Mouse (Mus musculus) limb, embryonic 13.5 days (tissue): ENCODE data around the gene Rbm39. TPM values are rescaled to one million over a fixed set of nuclear protein-coding genes. Genes with fewer than 3 reads are reported as not detected.
"Not testable (repeated sequence)": the region's sequence is repeated elsewhere in the genome, so short reads cannot be mapped to it uniquely, and the experiment has no call there.

Source experiments
- ATAC-seq: fragments of 200-750 bp; cut with Nextera tagmentation; 2 replicates; pipeline ENCODE4 v1.8.0; 2017; ENCODE audit warnings: low read depth, moderate number of reproducible peaks, moderate TSS enrichment; ENCODE audit not compliant: low FRiP score
- H3K27ac ChIP-seq: fragments of 300-500 bp; sonication (generic); 2 replicates; pipeline ENCODE4 v1.5.1; 2015; ENCODE audit warnings: inconsistent platforms, mild to moderate bottlenecking, moderate library complexity
- H3K27me3 ChIP-seq: fragments of 300-500 bp; sonication (generic); 2 replicates; pipeline ENCODE4 v1.6.1; 2015; ENCODE audit warnings: mild to moderate bottlenecking, inconsistent platforms
- H3K36me3 ChIP-seq: fragments of 300-500 bp; sonication (generic); 2 replicates; pipeline ENCODE4 v1.6.1; 2015; ENCODE audit warnings: inconsistent platforms, mild to moderate bottlenecking, moderate library complexity
- H3K4me1 ChIP-seq: fragments of 300-500 bp; sonication (generic); 2 replicates; pipeline ENCODE4 v1.6.1; 2015; ENCODE audit warnings: inconsistent platforms
- H3K4me2 ChIP-seq: fragments of 300-500 bp; sonication (generic); replicated peaks from 2 replicates; pipeline ENCODE4 v1.6.1; 2015; ENCODE audit warnings: inconsistent platforms, mild to moderate bottlenecking, moderate library complexity
- H3K4me3 ChIP-seq: fragments of 300-500 bp; sonication (generic); 2 replicates; pipeline ENCODE4 v1.5.1; 2015; ENCODE audit warnings: moderate library complexity, mild to moderate bottlenecking, inconsistent platforms
- H3K9ac ChIP-seq: fragments of 300-500 bp; sonication (generic); 2 replicates; pipeline ENCODE4 v1.6.1; 2015; ENCODE audit warnings: mild to moderate bottlenecking, inconsistent platforms
- H3K9me3 ChIP-seq: fragments of 300-500 bp; sonication (generic); 2 replicates; pipeline ENCODE4 v1.6.1; 2016; ENCODE audit warnings: inconsistent platforms
- WGBS: fragments of 180-500 bp; shearing (Covaris S2); methylation state at CpG from one replicate; pipeline ENCODE4 v1.1.7; 2015; 5-methylcytosine and 5-hydroxymethylcytosine counted together
- polyA plus RNA-seq: library from polyadenylated mRNA; unstranded; fragments of >200 nt; fragmentation: Nextera tagmentation; extraction: Ambion mirVana; gene quantifications from 2 replicates; pipeline ENCODE4 v1.2.1, GENCODE M21; 2015

Rbm39 gene
- polyA plus RNA-seq, 1 experiment from 2014 or later, result 818 TPM

DNA sequence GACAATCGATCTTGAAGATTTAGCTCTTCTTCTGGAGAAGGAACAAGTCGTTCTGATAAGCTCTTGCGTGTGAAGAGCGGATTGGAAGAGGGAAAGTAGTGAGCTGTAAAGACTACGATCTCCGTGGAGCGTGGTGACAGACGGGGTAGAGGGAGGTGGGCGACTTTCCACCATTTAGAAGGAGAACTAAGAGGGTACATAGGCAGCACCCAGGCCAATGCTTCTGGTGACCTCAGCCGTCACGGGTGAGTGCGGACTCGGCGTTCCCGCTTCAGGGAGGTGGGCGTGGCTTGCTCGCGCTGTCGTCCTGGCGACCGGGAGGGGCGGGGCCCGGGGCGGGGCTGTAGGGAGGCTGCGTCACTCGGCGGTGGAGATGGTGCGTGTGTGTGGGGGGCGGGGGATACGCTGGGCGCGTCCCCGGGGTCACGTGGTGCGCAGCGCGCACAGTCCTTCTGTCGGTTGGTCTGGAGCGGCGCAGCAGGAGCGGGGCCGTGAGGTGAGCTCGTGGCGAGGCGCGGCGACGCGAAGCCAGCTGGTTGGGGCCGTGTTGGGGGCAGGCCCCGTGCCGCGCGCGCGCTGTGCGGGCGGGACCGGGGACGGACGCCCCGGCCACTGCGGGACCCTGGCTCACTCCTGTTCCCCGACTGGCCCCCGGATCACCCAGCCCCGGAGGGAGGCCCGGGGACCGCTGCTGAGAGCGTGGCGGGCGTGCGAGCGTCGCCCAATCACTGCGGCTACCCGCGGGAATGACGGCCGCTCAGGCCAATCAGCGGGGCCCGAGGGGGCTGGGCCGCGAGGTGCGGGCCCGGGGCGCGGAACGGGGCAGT, 16.5 kb upstream of the Rbm39 start, which contains the start of gene Phf20:
Gene Phf20 (plus strand): TSS at position 165 of the 827 bp plus-strand sequence.
- peak; percentile 98 for ATAC-seq
- Histone ChIP-seq H3K9ac (peak within 1 kb of the TSS; percentile 84), H3K9me3 (no peaks in the 10 kb centered on the region), H3K27me3 (no peaks in the 10 kb centered on the region), H3K4me2 (peak within 1 kb of the TSS; percentile 77), H3K4me3 (peak within 1 kb of the TSS; percentile 69), H3K36me3 (0 out of 2 replicates have a peak, but pooled peaks cover 8% of the 10 kb centered on the region), H3K27ac (peak within 1 kb of the TSS; percentile 91), H3K4me1 (peaks cover 40% of the 10 kb centered on the region)
- 1% methylated on average over 83 of the region's 88 CpGs for WGBS

GRCm38 (mm10) chr2:156194571-156194970, 14.5 kb upstream of the Rbm39 start:
- no peak overlapping the region for H3K4me2 ChIP-seq

GRCm38 (mm10) chr2:156193066-156193862, 13.2 kb upstream of the Rbm39 start:
- no peak for ATAC-seq
- H3K27me3 ChIP-seq, result no peaks in the 10 kb centered on the region
- no peak overlapping the region for H3K4me2 ChIP-seq
- H3K27ac ChIP-seq, result no peak overlapping the region
- no peaks in the 10 kb centered on the region for H3K36me3 ChIP-seq
- peaks cover 12% of the 10 kb centered on the region for H3K4me1 ChIP-seq
- no peak overlapping the region for H3K9ac ChIP-seq
- H3K9me3 ChIP-seq, result no peaks in the 10 kb centered on the region
- H3K4me3 ChIP-seq, result no peak overlapping the region
- 70% methylated on average over 3 of the region's 3 CpGs for WGBS

More at GRCm38 (mm10) chr2:156194571-156194970, 14.5 kb upstream of the Rbm39 start:
- ATAC-seq, result no peak
- no peaks in the 10 kb centered on the region for H3K27me3 ChIP-seq
- H3K4me3 ChIP-seq, result no peak overlapping the region
- no peak overlapping the region for H3K9ac ChIP-seq
- H3K9me3 ChIP-seq, result no peaks in the 10 kb centered on the region
- H3K4me1 ChIP-seq, result peaks cover 25% of the 10 kb centered on the region
- H3K27ac ChIP-seq, result no peak overlapping the region
- no peaks in the 10 kb centered on the region for H3K36me3 ChIP-seq

DNA sequence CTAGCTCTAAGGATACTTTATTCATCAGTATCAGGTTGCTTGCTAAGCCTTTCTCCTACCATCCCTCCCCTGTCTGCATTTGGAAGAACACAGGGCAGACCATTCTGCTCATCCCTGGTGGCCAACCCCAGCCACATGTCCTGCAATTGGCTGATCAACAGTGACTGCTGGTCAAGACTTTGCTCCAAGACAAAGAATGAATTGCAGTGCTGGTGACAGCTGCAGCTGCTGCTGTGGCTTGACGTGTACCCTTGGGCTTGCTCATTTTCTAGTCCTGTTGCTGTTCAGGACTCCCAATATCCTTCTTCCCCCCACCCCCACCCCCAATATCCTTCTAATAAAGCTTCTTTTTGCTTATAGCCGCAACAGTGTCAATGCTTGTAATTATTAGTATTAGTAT, 12.0 kb upstream of the Rbm39 start:
- Histone ChIP-seq H3K36me3 (no peaks in the 10 kb centered on the region), H3K9ac (no peak overlapping the region), H3K4me2 (no peak overlapping the region), H3K4me1 (peaks cover 4% of the 10 kb centered on the region), H3K9me3 (no peaks in the 10 kb centered on the region), H3K27ac (no peak overlapping the region), H3K4me3 (no peak overlapping the region), H3K27me3 (no peaks in the 10 kb centered on the region)
- WGBS, result 76% methylated on average over 2 of the region's 2 CpGs
- ATAC-seq, result no peak

GRCm38 (mm10) chr2:156191540-156191939, 11.5 kb upstream of the Rbm39 start:
- H3K9me3 ChIP-seq, result no peaks in the 10 kb centered on the region
- no peak overlapping the region for H3K4me3 ChIP-seq
- H3K4me1 ChIP-seq, result peaks cover 4% of the 10 kb centered on the region
- H3K36me3 ChIP-seq, result no peaks in the 10 kb centered on the region
- H3K4me2 ChIP-seq, result no peak overlapping the region
- WGBS, result 92% methylated on average over 2 of the region's 2 CpGs
- no peak for ATAC-seq
- H3K9ac ChIP-seq, result no peak overlapping the region
- H3K27ac ChIP-seq, result no peak overlapping the region
- no peaks in the 10 kb centered on the region for H3K27me3 ChIP-seq

DNA sequence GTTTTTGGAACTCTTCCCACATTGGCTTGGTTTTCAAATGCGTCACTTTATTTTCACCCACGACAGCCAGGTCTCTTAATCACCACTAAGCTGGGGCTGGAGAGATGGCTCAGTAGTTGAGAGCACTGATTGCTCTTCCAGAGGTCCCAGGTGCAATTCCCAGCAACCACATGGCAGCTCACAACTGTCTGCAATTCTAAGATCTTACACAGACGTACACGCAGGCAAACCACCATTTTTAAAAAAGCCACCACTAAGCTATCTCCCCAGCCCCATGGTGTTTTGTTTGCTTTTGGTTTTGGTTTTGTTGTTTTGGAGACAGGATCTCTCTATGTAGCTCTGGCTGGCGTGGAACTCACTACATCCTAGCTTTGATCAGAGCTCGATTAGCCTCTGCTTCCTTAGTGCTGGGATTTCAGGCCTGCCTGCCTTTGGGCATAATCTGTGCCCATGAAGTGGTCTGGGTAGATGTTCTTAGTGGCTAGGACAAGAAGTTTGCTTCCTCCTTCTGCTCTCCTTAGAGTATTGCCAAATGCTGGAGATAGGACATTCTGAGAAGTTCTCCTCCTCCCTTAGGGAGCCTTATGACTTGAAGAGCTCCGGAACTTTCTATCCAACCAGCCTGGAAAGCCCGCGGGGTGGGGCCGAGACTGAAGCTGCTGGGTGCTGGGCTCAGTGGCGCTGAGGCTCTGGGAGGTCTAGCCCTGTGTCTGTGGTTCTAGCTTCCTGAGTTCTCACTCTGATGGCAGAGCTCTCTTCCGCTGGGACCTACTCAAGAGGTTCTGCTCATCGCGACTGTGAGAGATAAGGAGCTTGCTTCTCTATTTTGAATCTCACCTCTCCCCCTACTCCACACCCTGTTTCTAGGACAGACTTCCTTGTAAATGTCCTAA, 10.2 kb upstream of the Rbm39 start:
- Histone ChIP-seq H3K36me3 (no peaks in the 10 kb centered on the region), H3K4me2 (no peak overlapping the region), H3K4me3 (no peak overlapping the region), H3K27me3 (no peaks in the 10 kb centered on the region), H3K9me3 (no peaks in the 10 kb centered on the region), H3K27ac (no peak overlapping the region), H3K4me1 (no peaks in the 10 kb centered on the region), H3K9ac (no peak overlapping the region)
- no peak for ATAC-seq
- 79% methylated on average over 14 of the region's 14 CpGs for WGBS

GRCm38 (mm10) chr2:156189241-156189640, 9.2 kb upstream of the Rbm39 start:
- H3K4me1 ChIP-seq, H3K9me3 ChIP-seq, H3K27ac ChIP-seq, H3K4me2 ChIP-seq, H3K27me3 ChIP-seq, H3K4me3 ChIP-seq, ATAC-seq, H3K36me3 ChIP-seq, H3K9ac ChIP-seq: not testable (repeated sequence)
- 74% methylated on average over 7 of the region's 7 CpGs for WGBS

DNA sequence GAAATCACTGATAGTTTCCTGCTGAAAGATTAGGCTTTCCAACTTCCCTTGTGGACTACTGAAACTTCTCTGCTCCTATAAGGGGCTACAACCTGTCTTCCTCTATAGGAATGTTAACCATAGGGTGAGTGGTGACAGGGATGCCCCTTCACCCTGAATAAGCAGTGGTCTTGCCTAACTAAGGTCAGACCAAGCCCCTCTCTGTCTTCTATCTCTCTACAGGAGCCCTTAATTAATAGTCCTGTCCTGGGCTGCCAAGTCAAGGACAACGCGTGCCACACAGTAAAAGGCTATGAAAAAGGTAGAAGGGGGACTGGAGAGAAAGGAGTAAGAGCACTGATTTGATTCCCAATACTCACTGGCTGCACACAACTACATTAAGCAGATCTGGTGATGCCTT, 1.6 kb upstream of the Rbm39 start:
- 74% methylated on average over 2 of the region's 2 CpGs for WGBS
- H3K4me2 ChIP-seq, result peak overlapping the region; percentile 67; the same call in 1 of the 2 replicates
- H3K36me3 ChIP-seq, result peaks cover 15% of the 10 kb centered on the region
- H3K9ac ChIP-seq, result peak overlapping the region; percentile 78; the same call in 1 of the 2 replicates
- H3K4me3 ChIP-seq, result no peak overlapping the region
- H3K27ac ChIP-seq, result no peak overlapping the region
- no peaks in the 10 kb centered on the region for H3K9me3 ChIP-seq
- ATAC-seq, result no peak
- no peaks in the 10 kb centered on the region for H3K27me3 ChIP-seq
- H3K4me1 ChIP-seq, result peaks cover 25% of the 10 kb centered on the region

DNA sequence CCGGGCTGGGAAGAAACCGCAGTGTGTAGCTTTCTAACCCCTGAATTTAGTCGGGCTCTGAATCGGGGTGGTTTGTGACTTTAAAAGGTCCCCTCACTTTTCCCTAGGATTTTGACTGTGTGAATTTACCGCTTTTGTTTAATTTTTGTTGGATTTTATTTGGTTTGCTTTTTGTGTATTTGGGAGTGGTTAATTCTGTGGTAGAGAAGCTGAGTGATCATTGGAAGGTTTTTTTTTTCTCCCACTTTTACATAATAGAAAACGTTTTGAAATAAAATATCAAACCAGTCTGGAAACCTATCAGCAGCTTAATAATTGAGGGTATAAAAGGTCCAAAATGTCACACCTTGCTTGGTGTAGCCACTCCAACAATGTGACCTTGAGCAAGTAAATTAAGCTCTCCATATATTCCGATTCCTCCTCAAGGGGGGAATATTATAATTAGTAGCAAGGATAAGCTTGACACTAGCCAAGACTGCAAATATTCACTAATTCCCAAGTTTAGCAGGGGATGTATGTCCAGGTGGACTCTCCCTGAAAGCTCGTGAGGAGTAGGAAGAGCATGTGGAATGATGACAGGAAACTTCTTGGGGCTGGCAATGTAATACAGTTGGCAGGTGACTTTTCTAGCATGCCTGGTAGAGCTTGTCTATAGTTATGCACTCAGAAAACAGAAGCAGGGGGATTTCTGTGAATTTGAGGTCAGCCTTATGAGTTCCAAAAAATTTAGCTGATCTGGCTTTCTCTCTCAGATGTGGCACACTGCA, 969 bp upstream of the Rbm39 start:
- Histone ChIP-seq H3K9me3 (no peaks in the 10 kb centered on the region), H3K27me3 (no peaks in the 10 kb centered on the region), H3K36me3 (peaks cover 20% of the 10 kb centered on the region), H3K4me2 (peak overlapping the region; percentile 67), H3K4me1 (peaks cover 27% of the 10 kb centered on the region), H3K27ac (peak overlapping the region; percentile 85), H3K9ac (peak overlapping the region; percentile 78), H3K4me3 (peak overlapping the region; percentile 99)
- no peak for ATAC-seq
- 14% methylated on average over 8 of the region's 8 CpGs for WGBS

GRCm38 (mm10) chr2:156179796-156180093, 293 bp downstream of the Rbm39 start:
- peak; percentile 34 for ATAC-seq
- Histone ChIP-seq H3K27ac (peak overlapping the region; percentile 96), H3K36me3 (peaks cover 25% of the 10 kb centered on the region), H3K9ac (peak overlapping the region; percentile 100), H3K4me1 (peaks cover 27% of the 10 kb centered on the region), H3K4me2 (peak overlapping the region; percentile 83), H3K27me3 (no peaks in the 10 kb centered on the region), H3K9me3 (no peaks in the 10 kb centered on the region), H3K4me3 (peak overlapping the region; percentile 99)
- under 1% methylated on average over 35 of the region's 41 CpGs for WGBS
